Mouse (Mus musculus): Measurements from ENCODE around the gene Tipin.

DNA sequence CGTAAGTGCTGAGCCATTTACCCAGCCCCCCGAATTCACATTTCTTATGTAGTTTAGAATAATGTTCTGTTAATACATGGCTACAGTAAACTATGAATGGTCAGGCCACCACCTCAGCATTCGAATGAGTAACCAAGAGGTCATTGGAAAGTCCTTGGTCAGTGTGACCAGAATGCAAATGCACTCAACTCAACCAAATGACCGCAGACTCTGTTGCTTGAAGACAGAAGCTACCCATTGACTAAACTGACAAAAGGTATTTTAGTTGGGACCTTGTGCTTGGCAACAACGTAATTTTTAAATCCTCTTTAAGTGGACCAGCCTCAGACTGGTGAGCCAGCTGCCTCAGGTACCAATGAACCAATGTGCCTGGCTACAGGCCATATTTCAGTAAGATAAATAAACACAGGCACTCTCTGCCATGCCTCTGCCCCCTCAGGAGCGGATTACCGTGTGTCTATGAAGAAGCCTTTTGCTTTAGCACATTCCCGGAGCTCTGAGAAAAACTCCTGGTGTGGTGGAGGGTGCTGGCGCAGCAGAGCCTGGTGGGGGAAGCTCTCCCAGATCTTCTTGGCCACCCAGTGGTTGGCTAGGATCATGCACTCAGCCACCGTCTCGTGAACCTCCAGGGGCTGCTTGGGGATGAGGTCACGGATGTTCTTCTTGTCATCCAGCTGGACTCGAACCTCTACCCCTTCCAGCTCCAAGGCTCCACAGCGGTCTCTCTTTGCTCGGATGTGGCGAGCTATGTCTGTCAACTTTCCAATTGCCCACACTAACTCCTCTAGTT, 29.8 kb downstream of the Tipin start:
- TF ChIP-seq POLR2A (IDR thresholded peaks at IDR 0.05; ENCODE audit: extremely low read depth, insufficient read depth, low read length) (no peak), CTCF (IDR thresholded peaks at IDR 0.05; ENCODE audit: extremely low read depth, insufficient read depth, low read length) (0 out of 2 replicates have a peak, but pooled peaks have one; percentile 7)
